Mouse (Mus musculus): ENCODE data around the gene Tcf7l2.

The Tcf7l2 gene

DNA sequence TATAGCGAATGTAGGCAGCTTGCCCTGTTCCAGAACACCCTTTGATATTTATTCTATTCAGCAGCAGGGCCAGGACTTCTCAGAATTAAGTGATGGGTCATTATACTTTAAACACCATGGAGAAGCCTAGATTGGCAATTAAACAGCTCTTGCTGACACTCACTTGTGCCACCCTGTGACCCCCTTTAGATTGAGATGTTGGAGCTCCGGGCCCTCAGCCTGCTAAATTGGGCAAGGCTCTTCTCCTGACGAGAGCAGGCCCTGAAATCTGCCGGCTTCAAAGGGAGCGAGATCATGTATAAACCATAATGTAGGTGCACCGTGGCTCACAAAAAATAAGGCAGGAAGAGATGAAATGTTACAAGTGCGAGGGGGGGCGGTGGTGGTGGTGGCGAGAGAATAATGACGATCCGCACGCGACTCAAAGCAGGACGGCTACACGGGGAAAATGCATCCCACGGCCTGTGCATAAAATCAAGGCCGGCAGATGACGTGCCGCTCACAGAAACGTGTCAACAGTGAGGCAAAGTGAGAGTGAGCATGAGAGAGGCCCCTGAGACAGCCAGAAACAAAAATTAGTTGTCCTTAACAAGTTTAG, 173.1 kb downstream of the Tcf7l2 start:
- DNase-seq = no peak

DNA sequence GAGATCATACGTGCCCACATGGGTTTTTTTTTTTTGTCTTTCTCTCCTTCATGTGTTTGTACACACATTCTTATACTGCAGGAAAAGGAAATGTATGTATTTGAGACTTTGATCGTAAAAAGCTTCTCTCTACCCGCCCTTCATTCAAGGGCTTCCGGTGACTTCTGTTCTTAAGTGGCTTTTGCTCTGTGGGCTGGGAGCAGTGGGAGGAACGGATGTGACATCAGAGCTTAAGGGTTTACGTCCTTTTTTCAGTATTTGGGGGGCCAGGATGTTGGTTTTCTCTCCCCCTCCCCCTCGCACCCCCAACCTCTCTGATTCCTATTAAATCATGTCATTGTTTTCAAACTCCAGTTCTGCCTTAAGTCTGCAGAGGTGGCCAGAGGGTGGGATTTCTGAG, 173.9 kb downstream of the Tcf7l2 start:
- no peak for DNase-seq

DNA sequence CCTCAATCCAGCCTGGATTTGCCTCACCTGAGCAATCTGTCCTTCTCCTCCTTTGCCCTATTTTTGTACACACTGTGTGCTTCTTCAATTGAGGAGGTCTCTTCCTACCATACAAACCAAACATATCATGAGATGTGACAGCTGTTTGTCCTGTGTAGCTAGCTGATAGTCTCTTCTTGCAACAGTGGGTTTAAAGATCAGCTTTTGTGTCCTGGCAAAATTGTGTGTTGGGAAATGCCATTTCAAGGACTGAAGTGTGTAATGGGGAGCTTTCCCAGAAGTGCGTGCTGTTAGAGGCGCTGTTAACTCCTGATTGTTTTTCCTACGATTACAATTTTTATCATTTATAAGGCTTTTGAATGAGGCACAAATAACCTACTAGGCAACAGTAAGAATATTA, 174.6 kb downstream of the Tcf7l2 start:
- no peak for DNase-seq

- no peak for DNase-seq
These were observed 182.3 kb downstream of the Tcf7l2 start for GRCm38 (mm10) chr19:55923789-55924426.

DNA sequence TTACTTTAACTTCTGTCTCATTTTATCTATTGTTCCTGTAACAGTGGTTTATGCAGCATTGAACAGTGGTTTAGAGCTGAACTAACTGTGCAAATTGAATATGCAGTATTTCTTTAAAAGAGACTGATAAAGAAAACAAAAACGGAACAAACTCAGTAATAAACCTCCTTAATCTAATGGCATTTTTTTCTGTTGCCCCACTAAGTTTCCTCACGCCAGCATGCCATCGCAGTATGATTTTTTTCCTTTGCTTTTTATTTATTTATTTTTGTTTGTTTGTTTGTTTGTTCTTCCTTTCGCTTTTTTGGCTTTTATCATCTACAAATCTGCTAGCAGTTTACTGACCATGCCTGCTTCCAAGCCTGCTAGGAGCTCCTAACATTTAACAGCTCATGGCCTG, 183.2 kb downstream of the Tcf7l2 start:
- no peak for DNase-seq

- DNase-seq = no peak
These were observed 183.8 kb downstream of the Tcf7l2 start for GRCm38 (mm10) chr19:55925425-55925803.

GRCm38 (mm10) chr19:55925804-55926521, 184.3 kb downstream of the Tcf7l2 start:
- DNase-seq = no peak

GRCm38 (mm10) chr19:55926858-55927673, 185.4 kb downstream of the Tcf7l2 start:
- no peak for DNase-seq

GRCm38 (mm10) chr19:55927674-55928061, 186.0 kb downstream of the Tcf7l2 start:
- DNase-seq = no peak

DNA sequence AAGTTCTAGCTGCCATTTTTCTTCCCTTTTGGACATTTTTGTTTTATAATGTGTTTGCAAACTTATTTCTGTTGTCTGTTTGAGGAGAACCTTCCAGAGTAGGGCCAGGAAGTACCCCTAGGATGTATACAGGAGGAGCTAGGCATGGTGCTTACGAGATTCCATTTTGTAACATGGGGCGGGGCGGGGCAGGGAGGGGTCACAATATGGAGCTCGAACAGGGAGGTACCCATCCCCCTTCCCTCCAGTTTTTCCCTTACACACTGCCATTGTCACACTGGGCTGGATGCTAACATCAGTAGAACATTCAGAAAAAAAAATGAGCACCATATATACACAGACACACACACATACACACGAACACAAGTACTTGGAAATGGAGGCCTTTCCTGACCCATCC, 187.1 kb downstream of the Tcf7l2 start:
- DNase-seq = no peak

DNA sequence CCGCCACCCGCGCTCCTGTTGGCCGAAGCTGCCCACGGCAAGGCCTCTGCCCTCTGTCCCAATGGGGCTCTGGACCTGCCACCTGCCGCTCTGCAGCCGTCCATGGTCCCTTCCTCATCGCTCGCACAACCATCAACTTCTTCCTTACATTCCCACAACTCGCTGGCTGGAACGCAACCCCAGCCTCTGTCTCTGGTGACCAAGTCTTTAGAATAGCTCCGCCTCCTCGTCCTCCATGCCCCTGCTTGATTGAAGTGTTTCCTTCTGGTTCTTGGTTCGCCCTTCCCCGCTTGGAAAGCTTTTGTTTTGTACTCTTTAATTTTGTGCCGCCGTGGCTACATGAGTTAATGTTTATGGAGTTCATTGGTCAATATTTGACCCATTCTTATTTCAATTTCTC, 190.0 kb downstream of the Tcf7l2 start:
- DNase-seq = no peak

GRCm38 (mm10) chr19:55933947-55934729, 192.5 kb downstream of the Tcf7l2 start:
- no peak for DNase-seq

GRCm38 (mm10) chr19:55934730-55935003, 193.0 kb downstream of the Tcf7l2 start:
- no peak for DNase-seq

GRCm38 (mm10) chr19:55937026-55937425, 195.4 kb downstream of the Tcf7l2 start:
- no peak for DNase-seq

- no peak for DNase-seq
These were observed 196.8 kb downstream of the Tcf7l2 start for GRCm38 (mm10) chr19:55938254-55939046.

GRCm38 (mm10) chr19:55939090-55939489, 197.5 kb downstream of the Tcf7l2 start:
- DNase-seq = no peak

DNA sequence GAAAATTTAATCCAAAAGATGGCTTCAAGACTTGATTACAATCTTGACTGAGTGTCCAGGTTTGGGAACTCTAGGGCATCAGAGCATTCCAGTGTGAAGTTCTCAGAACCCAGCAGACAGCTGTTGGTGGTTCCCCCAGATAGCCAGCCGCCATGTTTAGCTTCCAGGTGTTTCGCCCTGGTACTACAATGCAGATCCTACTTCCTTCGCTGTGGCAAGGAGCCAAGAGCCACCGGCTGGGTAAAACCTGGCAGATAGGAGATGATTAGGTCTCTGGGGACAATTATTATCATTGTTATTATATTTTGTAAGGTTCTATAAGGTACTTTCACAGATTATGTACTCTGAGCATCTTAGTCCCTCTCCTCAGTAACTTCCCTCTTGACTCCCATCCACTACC, 198.1 kb downstream of the Tcf7l2 start:
- no peak for DNase-seq

- DNase-seq = no peak
These were observed 199.1 kb downstream of the Tcf7l2 start for GRCm38 (mm10) chr19:55940538-55941252.

- DNase-seq = no peak
These were observed 199.9 kb downstream of the Tcf7l2 start for GRCm38 (mm10) chr19:55941253-55942125.

GRCm38 (mm10) chr19:55951397-55951796, 209.8 kb downstream of the Tcf7l2 start:
- DNase-seq = peak; percentile 27 to 49
